Mouse (Mus musculus) C2C12 (cell line): ENCODE data around the gene Nav2.

Experiments
- CTCF ChIP-seq: IDR thresholded peaks from one replicate; pipeline ENCODE4 v1.5.1; 2011; ENCODE audit not compliant: control insufficient read depth, insufficient read depth, insufficient read length
- MAX ChIP-seq: IDR thresholded peaks from one replicate; pipeline ENCODE4 v1.6.1; 2011; ENCODE audit warnings: mild to moderate bottlenecking, control low read depth
- MYOG ChIP-seq: IDR thresholded peaks from one replicate; pipeline ENCODE4 v1.6.1; 2011; ENCODE audit not compliant: control insufficient read depth, insufficient read length; ENCODE audit errors: extremely low read depth

DNA sequence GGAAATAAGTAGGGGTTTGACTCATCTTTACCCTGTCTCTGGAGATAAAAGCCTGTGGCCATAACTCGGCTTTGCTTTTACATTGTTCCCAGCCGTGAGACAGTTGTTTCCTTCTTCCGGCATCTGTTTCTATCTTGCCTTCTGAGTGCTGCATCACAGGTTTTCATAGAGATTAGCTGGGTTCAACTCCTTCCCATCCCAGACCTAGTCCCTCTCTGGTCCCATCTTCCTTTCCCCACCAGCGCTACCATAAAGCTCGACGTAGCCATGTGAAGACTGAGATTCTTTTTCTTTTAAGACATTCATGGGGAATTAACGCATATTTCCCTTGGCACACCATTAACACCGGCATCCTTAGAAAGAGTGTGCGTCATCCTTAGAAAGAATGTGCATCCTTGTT is 613.5 kb downstream of the Nav2 start:
- TF ChIP-seq CTCF (no peak), MYOG (no peak), MAX (no peak)
